Mouse (Mus musculus): ENCODE results near the gene Rassf3.
A peak's percentile ranks its signal among the peaks of the same experiment; 100 is the strongest.

- TF ChIP-seq CTCF (IDR thresholded peaks at IDR 0.05; ENCODE audit: extremely low read depth, insufficient read depth, insufficient read length, insufficient replicate concordance) (peak; percentile 58; the same call in 1 of the 2 replicates), POLR2A (IDR thresholded peaks at IDR 0.05; ENCODE audit: low read depth, low read length) (no peak)
Measured at GRCm38 (mm10) chr10:121409717-121410116, 66.4 kb downstream of the Rassf3 start.
